Mouse (Mus musculus): ENCODE data around the gene Sipa1.

DNA sequence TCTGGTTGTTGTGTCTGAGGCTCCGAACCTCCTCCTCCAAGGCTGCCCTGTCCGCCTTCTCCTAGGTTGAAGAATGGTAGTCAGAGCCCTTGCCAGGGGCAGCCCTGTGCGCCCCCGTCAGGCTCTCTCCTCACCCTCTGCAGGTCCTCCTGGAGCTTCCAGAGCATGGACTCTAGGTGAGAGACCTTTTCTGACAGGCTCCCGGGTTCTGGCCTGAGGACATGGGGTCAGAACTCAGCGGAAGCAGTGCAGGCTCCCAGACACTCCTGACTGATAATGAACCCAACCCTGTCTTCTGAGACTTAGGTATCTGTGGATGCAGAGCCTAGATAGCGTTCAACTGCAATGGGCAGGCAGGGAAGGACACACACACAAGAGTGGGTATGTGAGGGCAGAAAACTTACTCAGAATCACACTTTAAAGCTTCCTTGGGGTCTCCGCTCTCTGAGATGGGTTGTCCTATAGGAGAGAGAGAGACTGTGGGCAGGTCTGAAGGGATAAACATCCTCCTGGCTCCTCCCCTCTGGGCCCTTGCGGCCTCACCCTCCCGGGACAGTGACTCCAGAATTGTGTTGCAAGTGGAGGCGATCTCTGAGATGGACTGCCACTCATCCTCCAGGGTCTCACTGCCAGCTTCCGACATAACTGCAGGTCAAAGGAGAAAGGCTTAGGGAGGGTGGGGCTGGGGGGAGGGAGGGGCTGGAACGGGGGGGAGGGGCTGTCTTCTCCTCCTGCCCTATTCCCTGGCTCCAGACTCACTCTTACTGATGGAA is 11.8 kb downstream of the Sipa1 start:
- TF ChIP-seq CTCF (IDR thresholded peaks at IDR 0.05; ENCODE audit: control insufficient read depth, insufficient read depth, insufficient replicate concordance, low read depth, low read length) (no peak), POLR2A (IDR thresholded peaks at IDR 0.05; ENCODE audit: control insufficient read depth, low read depth, low read length) (no peak)

Measured in testis, adult 2 months (tissue).